Mouse (Mus musculus) midbrain, embryonic 16.5 days (tissue): ENCODE results near the gene Eml2. TPM values are rescaled to one million over a fixed set of nuclear protein-coding genes. Genes with fewer than 3 reads are reported as not detected.

Experiments used
- ATAC-seq: fragments of 200-750 bp; cut with Nextera tagmentation; 2 replicates; pipeline ENCODE4 v1.8.0; 2017; ENCODE audit warnings: moderate TSS enrichment
- H3K27ac ChIP-seq: fragments of 300-500 bp; sonication (generic); 2 replicates; pipeline ENCODE4 v1.5.1; 2014; ENCODE audit warnings: mild to moderate bottlenecking, low read length, mixed read lengths
- H3K27me3 ChIP-seq: fragments of 300-500 bp; sonication (generic); 2 replicates; pipeline ENCODE4 v1.6.1; 2014; ENCODE audit warnings: low read depth, low read length, mixed read lengths; ENCODE audit not compliant: control insufficient read depth, insufficient read depth
- H3K36me3 ChIP-seq: fragments of 300-500 bp; sonication (generic); 2 replicates; pipeline ENCODE4 v1.6.1; 2014; ENCODE audit warnings: mild to moderate bottlenecking, low read length, moderate library complexity, mixed read lengths; ENCODE audit not compliant: control insufficient read depth, insufficient read depth
- H3K4me1 ChIP-seq: fragments of 300-500 bp; sonication (generic); 2 replicates; pipeline ENCODE4 v1.6.1; 2014; ENCODE audit warnings: mild to moderate bottlenecking, low read length, mixed read lengths; ENCODE audit not compliant: control insufficient read depth, insufficient read depth
- H3K4me2 ChIP-seq: fragments of 300-500 bp; sonication (generic); 2 replicates; pipeline ENCODE4 v1.6.1; 2014; ENCODE audit warnings: mild to moderate bottlenecking, low read length, mixed read lengths
- H3K4me3 ChIP-seq: fragments of 300-500 bp; sonication (generic); 2 replicates; pipeline ENCODE4 v1.5.1; 2014; ENCODE audit warnings: low read depth, mild to moderate bottlenecking, low read length, moderate library complexity, mixed read lengths
- H3K9ac ChIP-seq: fragments of 300-500 bp; sonication (generic); 2 replicates; pipeline ENCODE4 v1.6.1; 2014; ENCODE audit warnings: low read depth, low read length, mixed read lengths
- H3K9me3 ChIP-seq: fragments of 300-500 bp; sonication (generic); replicated peaks from 2 replicates; pipeline ENCODE4 v1.6.1; 2014; ENCODE audit warnings: mild to moderate bottlenecking, low read length, mixed read lengths; ENCODE audit not compliant: control insufficient read depth, poor library complexity, severe bottlenecking
- whole genome bisulfite sequencing: fragments of 180-500 bp; shearing (Covaris S2); extraction: QIAGEN DNeasy Blood & Tissue Kit; methylation state at CpG from one replicate; pipeline ENCODE4 v1.1.7; 2014; 5-methylcytosine and 5-hydroxymethylcytosine counted together
- polyA plus RNA-seq: library from polyadenylated mRNA; unstranded; fragments of >200 nt; fragmentation: Nextera tagmentation; extraction: Ambion mirVana; gene quantifications from 2 replicates; pipeline ENCODE4 v1.2.1, GENCODE M21; 2015

The Eml2 gene
- polyA plus RNA-seq = 10.6 TPM in 2 replicates

DNA sequence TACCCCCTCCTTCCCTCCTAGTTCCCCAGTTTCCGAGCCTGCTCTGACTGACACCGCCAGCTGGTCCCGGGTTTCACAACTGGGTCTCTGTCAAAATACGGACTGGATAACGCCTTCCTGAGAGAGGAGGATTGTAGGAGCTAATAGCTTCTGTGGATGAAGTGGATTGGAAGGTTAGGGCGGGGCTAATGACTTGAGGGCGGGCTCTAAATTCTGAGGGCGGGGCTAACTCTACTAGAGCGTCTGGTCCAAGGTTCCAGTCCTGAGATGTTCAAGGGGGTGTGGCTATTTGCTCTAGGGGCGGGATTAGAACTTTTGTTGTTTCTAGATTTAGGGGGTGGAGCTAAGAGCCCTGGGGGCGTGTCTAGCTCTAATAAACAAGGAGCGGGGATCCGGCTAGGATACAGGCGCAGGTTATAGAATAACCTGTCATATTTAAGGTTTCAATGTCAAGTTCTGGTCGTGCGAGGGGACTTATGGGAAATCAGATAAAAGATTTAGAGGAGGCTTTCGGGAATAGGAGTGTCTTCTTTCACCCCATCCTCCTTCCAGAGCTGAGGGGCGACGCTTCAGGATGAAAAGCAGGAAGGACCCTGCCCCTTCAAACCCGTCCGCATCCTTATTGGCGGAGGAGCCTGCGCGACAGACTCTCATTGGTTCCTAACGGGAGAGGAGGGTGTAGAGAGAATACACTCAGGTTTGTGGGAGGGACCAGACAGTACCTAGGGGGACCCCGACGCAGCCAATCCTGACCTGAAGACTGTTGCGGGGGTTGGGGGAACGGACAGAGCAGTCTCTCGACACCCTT lies at the start of gene Eml2:
TSS of gene Eml2 (plus strand) at position 714 of the 808 bp plus-strand sequence.
- ATAC-seq = peak; percentile 97
- H3K4me1 ChIP-seq = peaks cover 39% of the 10 kb centered on the region

DNA sequence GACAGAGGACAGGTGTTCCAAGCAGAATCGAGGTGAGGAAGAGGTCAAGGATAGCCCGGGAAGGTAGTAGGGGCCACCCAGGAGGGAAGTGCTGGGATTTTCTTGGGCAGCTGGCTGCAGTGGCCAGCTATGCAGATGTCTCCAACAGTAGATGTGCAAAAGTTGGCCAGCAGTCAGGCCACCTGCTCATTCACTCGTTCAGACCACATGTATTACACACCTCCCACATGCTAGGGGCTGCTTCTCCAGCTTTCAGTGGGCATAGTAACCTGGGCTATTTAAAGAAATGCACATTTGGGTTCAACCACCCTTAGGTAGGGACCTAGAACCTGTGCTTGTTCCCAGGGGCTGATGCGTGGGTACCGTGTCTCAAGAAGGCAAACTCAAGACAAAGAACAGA lies 48.5 kb upstream of the Eml2 start:
- WGBS = 93% methylated on average over 5 of the region's 5 CpGs
- Histone ChIP-seq H3K27me3 (no peaks in the 10 kb centered on the region), H3K4me2 (no peak overlapping the region), H3K9ac (no peak overlapping the region), H3K4me1 (peaks cover 8% of the 10 kb centered on the region), H3K27ac (no peak overlapping the region), H3K36me3 (peaks cover 3% of the 10 kb centered on the region; the same call in 1 of the 2 replicates), H3K9me3 (no peaks in the 10 kb centered on the region), H3K4me3 (no peak overlapping the region)
- ATAC-seq = no peak

More for the DNA sequence above, at the start of gene Eml2:
- peaks cover 4% of the 10 kb centered on the region; the same call in 1 of the 2 replicates for H3K36me3 ChIP-seq
- no peaks in the 10 kb centered on the region for H3K9me3 ChIP-seq
- peak within 1 kb of the TSS; percentile 58 for H3K4me3 ChIP-seq
- peak within 1 kb of the TSS; percentile 78 for H3K27ac ChIP-seq
- H3K9ac ChIP-seq = peak within 1 kb of the TSS; percentile 80
- H3K27me3 ChIP-seq = peaks cover 3% of the 10 kb centered on the region
- under 1% methylated on average over 30 of the region's 30 CpGs for WGBS
- peak within 1 kb of the TSS; percentile 74 for H3K4me2 ChIP-seq

DNA sequence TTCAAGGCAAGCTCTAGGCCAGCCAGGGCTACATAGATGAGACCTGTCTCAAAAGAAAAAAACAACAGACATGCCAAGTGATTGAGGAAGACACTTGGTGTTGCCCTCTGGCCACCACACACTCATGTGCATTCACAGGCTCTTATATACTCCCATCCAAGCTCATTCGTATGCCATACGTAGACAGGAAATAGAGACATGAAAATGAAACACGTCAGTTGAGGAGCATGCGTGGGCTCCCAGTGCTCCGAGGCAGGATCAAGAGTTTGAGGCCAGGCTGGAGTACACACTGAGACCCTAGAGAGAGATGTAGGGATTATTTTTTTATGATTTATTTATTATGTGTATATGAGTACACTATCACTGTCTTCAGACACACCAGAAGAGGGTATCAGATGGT lies 46.8 kb upstream of the Eml2 start:
- H3K4me3 ChIP-seq = no peak overlapping the region
- H3K9ac ChIP-seq = no peak overlapping the region

DNA sequence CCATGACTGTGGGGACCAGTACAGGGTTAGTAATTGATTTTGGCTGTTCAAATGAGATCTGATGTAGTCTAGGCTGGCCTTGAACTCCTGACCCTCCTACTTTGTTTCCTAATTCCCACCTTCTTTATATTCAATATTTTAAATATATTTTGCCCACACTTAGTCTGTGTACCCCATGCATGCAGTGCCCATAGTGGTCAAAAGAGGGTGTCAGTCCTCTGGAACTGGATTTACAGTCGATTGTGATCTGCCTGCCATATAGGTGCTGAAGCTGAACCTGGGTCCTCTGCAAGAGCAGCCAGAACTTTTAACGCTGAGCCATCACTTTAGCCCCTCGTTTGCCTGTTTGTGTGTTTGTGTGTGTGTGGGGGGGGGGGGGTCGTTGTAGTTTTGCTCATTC lies 45.6 kb upstream of the Eml2 start:
- H3K27me3 ChIP-seq = no peaks in the 10 kb centered on the region

More for the DNA sequence above, 46.8 kb upstream of the Eml2 start:
- ATAC-seq = no peak
- 96% methylated on average over 5 of the region's 5 CpGs for WGBS
- Histone ChIP-seq H3K4me1 (peaks cover 8% of the 10 kb centered on the region), H3K4me2 (no peak overlapping the region), H3K27me3 (no peaks in the 10 kb centered on the region), H3K36me3 (peaks cover 3% of the 10 kb centered on the region; the same call in 1 of the 2 replicates), H3K27ac (no peak overlapping the region), H3K9me3 (no peaks in the 10 kb centered on the region)

DNA sequence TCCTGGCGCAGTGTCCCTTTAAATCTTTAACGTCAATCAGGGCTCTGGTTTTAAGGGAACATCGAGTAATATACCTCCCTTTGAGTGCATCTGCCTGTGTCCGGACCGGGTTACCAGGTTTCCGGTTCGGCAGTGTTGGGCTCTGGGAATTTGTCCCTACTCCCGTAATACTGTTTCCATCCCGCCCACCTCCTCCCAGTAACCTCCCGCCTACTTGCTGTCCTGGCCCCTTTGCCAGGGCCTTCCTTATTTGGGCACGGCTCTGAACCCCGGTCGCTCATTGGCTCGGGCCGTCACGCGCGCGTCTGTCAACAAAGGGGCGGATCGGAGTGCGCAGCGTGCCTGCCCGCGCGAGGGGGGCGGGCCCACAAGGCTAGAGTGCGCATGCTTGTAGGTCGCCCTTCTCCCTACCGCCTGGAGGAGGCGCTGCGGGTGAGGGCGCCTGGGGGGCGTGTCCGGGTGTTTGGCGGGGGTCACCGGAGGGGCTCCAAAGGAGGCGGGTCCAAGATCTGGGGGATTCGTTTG lies 44.8 kb upstream of the Eml2 start:
- no peaks in the 10 kb centered on the region for H3K9me3 ChIP-seq
- peaks cover 13% of the 10 kb centered on the region for H3K36me3 ChIP-seq
- H3K27ac ChIP-seq = peak overlapping the region; percentile 87
- H3K27me3 ChIP-seq = no peaks in the 10 kb centered on the region
- peak overlapping the region; percentile 58 for H3K4me3 ChIP-seq
- H3K9ac ChIP-seq = peak overlapping the region; percentile 70
- ATAC-seq = peak; percentile 99
- peaks cover 8% of the 10 kb centered on the region for H3K4me1 ChIP-seq
- H3K4me2 ChIP-seq = peak overlapping the region; percentile 61
- under 1% methylated on average over 39 of the region's 39 CpGs for WGBS

More for the DNA sequence above, 45.6 kb upstream of the Eml2 start:
- 0 out of 2 replicates have a peak, but pooled peaks have one; percentile 19 for ATAC-seq
- H3K9me3 ChIP-seq = no peaks in the 10 kb centered on the region
- H3K4me2 ChIP-seq = peak overlapping the region; percentile 61
- peaks cover 8% of the 10 kb centered on the region for H3K4me1 ChIP-seq
- 38% methylated on average over 4 of the region's 4 CpGs for WGBS
- H3K27ac ChIP-seq = peak overlapping the region; percentile 76
- H3K4me3 ChIP-seq = peak overlapping the region; percentile 58
- peak overlapping the region; percentile 30; the same call in 1 of the 2 replicates for H3K9ac ChIP-seq
- peaks cover 7% of the 10 kb centered on the region for H3K36me3 ChIP-seq

DNA sequence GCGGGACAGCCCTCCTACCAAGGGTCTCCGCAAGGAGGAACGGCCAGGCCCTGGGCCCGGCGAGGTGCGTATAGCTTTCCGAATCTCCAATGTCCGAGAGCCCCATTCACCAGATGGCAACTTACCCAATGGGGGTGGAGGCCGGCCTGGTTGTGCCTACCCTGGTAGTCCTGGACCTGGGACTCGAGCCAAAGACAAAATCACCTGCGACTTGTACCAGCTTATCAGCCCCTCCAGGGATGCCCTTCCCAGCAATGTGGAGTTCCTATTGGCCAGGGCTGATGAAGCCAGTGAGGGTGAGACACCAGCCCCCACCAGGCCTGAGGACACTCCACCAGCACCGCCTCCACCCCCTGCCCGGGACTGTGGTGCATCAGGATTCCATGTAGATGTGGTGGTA lies 40.1 kb upstream of the Eml2 start:
- Histone ChIP-seq H3K9ac (no peak overlapping the region), H3K4me1 (peaks cover 4% of the 10 kb centered on the region), H3K4me2 (no peak overlapping the region), H3K9me3 (no peaks in the 10 kb centered on the region), H3K4me3 (no peak overlapping the region), H3K36me3 (peaks cover 28% of the 10 kb centered on the region; the same call in 1 of the 2 replicates), H3K27ac (no peak overlapping the region), H3K27me3 (no peaks in the 10 kb centered on the region)
- WGBS = 94% methylated on average over 13 of the region's 13 CpGs
- no peak for ATAC-seq

DNA sequence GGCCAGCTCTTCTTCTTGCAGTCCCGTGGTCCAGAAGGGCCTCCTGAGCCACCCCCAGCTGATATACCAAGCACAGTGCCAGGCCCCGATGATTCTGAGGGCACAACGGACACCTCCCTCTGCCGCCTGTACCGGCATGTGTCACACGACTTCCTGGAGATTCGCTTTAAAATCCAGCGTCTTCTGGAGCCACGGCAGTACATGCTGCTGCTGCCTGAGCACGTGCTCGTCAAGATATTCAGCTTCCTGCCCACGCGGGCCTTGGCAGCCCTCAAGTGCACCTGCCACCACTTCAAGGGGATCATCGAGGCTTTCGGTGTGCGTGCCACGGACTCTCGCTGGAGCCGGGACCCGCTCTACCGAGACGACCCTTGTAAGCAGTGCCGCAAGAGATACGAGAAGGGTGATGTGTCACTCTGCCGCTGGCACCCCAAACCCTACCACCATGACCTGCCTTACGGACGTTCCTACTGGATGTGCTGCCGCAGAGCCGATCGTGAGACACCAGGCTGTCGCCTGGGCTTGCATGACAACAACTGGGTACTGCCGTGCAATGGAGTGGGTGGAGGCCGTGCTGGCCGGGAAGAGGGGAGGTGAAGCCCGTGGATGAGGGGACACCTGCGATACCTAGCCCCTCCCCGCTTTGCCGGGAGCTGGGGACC lies 39.4 kb upstream of the Eml2 start:
- Histone ChIP-seq H3K4me2 (no peak overlapping the region), H3K9ac (no peak overlapping the region), H3K36me3 (peaks cover 30% of the 10 kb centered on the region), H3K9me3 (no peaks in the 10 kb centered on the region), H3K27ac (no peak overlapping the region), H3K27me3 (no peaks in the 10 kb centered on the region), H3K4me3 (no peak overlapping the region), H3K4me1 (peaks cover 4% of the 10 kb centered on the region)
- no peak for ATAC-seq
- WGBS = 91% methylated on average over 38 of the region's 38 CpGs

DNA sequence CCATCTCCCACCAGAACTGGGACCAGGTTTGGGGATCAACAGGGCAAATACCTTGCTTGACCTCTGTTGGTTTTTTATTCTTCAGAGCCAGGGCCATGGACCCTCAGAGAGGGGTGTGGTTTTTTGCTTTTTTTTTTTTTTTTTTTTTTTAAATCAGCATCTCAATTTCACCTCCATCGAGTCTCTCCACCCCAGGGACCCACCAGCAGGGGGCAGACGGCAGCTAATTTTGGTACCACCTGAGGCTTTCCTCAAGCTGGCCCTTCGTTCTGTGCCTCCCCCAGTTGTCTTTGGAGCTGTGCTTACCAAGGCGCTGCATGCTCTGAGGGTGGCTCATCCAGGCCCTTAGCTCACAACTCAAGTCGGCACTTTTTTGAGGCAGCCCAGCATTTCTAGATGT lies 38.8 kb upstream of the Eml2 start:
- ATAC-seq = no peak
- Histone ChIP-seq H3K27me3 (no peaks in the 10 kb centered on the region), H3K36me3 (peaks cover 30% of the 10 kb centered on the region), H3K4me3 (no peak overlapping the region), H3K4me1 (no peaks in the 10 kb centered on the region), H3K4me2 (no peak overlapping the region), H3K9me3 (no peaks in the 10 kb centered on the region), H3K27ac (no peak overlapping the region), H3K9ac (no peak overlapping the region)
- 49% methylated on average over 5 of the region's 5 CpGs for WGBS
